Mouse (Mus musculus) intestine, embryonic 15.5 days (tissue): ENCODE results near the gene Hhat. TPM values are rescaled to one million over a fixed set of nuclear protein-coding genes. Genes with fewer than 3 reads are reported as not detected.
A peak's percentile ranks its signal among the peaks of the same experiment; 100 is the strongest.

Experiments
- ATAC-seq: fragments of 200-750 bp; cut with Nextera tagmentation; 2 replicates; pipeline ENCODE4 v1.8.0; 2017; ENCODE audit warnings: moderate TSS enrichment, moderate library complexity
- H3K27ac ChIP-seq: fragments of 300-500 bp; sonication (generic); 2 replicates; pipeline ENCODE4 v1.5.1; 2015; ENCODE audit warnings: mild to moderate bottlenecking, inconsistent platforms
- H3K27me3 ChIP-seq: fragments of 300-500 bp; sonication (generic); replicated peaks from 2 replicates; pipeline ENCODE4 v1.6.1; 2015; ENCODE audit warnings: inconsistent platforms
- H3K36me3 ChIP-seq: fragments of 300-500 bp; sonication (generic); 2 replicates; pipeline ENCODE4 v1.6.1; 2015; ENCODE audit warnings: inconsistent platforms
- H3K4me1 ChIP-seq: fragments of 300-500 bp; sonication (generic); replicated peaks from 2 replicates; pipeline ENCODE4 v1.6.1; 2015; ENCODE audit warnings: inconsistent platforms
- H3K4me2 ChIP-seq: fragments of 300-500 bp; sonication (generic); replicated peaks from 2 replicates; pipeline ENCODE4 v1.6.1; 2015; ENCODE audit warnings: mild to moderate bottlenecking, inconsistent platforms
- H3K4me3 ChIP-seq: fragments of 300-500 bp; sonication (generic); replicated peaks from 2 replicates; pipeline ENCODE4 v1.5.1; 2015; ENCODE audit warnings: inconsistent platforms
- H3K9ac ChIP-seq: fragments of 300-500 bp; sonication (generic); 2 replicates; pipeline ENCODE4 v1.6.1; 2015; ENCODE audit warnings: inconsistent platforms
- H3K9me3 ChIP-seq: fragments of 300-500 bp; sonication (generic); 2 replicates; pipeline ENCODE4 v1.6.1; 2016; ENCODE audit warnings: inconsistent platforms
- WGBS: fragments of 180-500 bp; shearing (Covaris S2); methylation state at CpG from one replicate; pipeline ENCODE4 v1.1.7; 2015; 5-methylcytosine and 5-hydroxymethylcytosine counted together
- polyA plus RNA-seq: library from polyadenylated mRNA; unstranded; fragments of >200 nt; fragmentation: Nextera tagmentation; extraction: Ambion mirVana; gene quantifications from 2 replicates; pipeline ENCODE4 v1.2.1, GENCODE M21; 2015

Hhat gene
- polyA plus RNA-seq, 1 experiment from 2014 or later: 9.7 TPM

DNA sequence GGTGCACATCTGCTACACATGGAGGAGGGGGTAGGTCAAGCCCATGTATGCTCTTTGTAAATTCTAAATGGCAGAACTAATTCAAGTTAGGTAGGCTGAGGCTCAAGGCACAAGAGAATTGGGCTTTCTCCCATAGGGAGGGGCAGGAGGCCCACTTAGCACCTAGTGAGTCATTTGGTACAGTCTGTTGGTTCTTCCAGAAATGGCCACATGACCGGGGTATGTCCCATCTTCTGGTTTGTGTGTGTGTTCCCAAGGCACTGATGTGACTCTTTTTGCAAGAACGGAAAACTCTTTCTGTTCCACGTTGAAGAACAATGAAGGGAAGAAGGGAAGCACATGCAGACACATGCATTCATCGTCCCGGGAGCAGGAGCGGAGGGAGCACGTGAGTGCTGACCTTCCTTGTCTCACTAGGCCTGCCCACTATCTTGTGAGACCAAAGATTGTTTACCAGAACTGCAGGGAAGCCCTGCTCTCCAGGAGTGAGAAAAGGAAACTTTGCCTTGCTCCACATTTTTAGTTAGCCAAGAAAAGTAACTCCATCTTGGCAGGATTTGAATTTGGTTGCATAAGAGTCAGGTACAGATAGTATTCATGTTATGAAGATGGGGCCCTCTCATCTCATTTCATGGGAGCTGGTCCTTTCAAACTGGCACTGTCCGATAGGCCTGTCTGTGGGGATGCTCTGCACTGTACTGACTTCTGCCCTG lies 290.8 kb downstream of the Hhat start:
- ATAC-seq: no peak
- Histone ChIP-seq H3K27me3 (no peaks in the 10 kb centered on the region), H3K9ac (no peak overlapping the region), H3K4me2 (no peak overlapping the region), H3K27ac (no peak overlapping the region), H3K4me3 (no peak overlapping the region), H3K9me3 (no peaks in the 10 kb centered on the region), H3K4me1 (no peaks in the 10 kb centered on the region; the same call in 1 of the 2 replicates), H3K36me3 (no peaks in the 10 kb centered on the region)
- 68% methylated on average over 8 of the region's 8 CpGs for WGBS

DNA sequence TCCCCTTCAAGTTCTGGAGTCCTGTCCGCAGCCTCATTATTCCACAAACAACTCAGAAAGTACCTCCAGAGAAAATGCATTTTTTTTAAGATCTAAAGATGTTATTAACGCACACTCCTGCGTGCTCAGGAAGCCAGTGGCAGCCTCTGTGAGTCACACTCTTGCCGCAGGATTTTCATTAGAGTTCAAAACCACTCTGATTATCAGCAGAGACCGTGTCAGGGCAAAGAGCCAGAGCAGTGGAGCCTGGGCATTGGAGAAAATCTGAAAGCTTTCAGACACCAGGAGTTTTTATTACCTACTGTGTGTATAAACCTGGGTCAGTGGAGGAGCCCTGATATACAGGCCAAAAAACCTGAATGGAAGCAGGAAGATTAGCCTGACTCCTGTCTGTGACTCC lies 292.8 kb downstream of the Hhat start:
- no peak for ATAC-seq
- Histone ChIP-seq H3K9me3 (no peaks in the 10 kb centered on the region), H3K4me1 (no peaks in the 10 kb centered on the region; the same call in 1 of the 2 replicates), H3K36me3 (no peaks in the 10 kb centered on the region), H3K9ac (no peak overlapping the region), H3K4me3 (no peak overlapping the region), H3K4me2 (no peak overlapping the region), H3K27me3 (no peaks in the 10 kb centered on the region), H3K27ac (no peak overlapping the region)
- WGBS: 57% methylated on average over 5 of the region's 5 CpGs

DNA sequence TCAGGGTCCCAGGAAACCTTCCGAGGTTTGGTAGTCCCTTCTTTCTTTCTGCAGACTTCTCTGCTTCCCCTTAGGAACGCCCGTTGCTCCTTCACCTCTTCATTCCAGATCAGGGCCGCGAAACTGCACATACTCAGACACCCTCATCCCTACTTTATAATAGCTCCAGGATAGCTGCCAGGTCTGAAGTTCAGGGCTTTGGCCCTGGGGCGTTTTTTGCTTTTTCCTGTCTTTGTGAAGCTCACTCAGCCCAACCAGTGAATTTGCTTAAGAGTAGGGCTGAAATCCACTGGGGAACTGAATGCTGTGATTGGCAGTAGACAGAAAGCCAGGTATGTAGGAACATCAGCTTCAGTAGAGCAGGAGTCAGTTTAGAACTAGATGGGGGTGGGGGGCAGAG lies 293.5 kb downstream of the Hhat start:
- 46% methylated on average over 6 of the region's 6 CpGs for WGBS
- Histone ChIP-seq H3K4me1 (no peaks in the 10 kb centered on the region; the same call in 1 of the 2 replicates), H3K9me3 (no peaks in the 10 kb centered on the region), H3K36me3 (no peaks in the 10 kb centered on the region), H3K9ac (no peak overlapping the region), H3K4me3 (no peak overlapping the region), H3K27me3 (no peaks in the 10 kb centered on the region), H3K4me2 (no peak overlapping the region), H3K27ac (no peak overlapping the region)
- no peak for ATAC-seq

DNA sequence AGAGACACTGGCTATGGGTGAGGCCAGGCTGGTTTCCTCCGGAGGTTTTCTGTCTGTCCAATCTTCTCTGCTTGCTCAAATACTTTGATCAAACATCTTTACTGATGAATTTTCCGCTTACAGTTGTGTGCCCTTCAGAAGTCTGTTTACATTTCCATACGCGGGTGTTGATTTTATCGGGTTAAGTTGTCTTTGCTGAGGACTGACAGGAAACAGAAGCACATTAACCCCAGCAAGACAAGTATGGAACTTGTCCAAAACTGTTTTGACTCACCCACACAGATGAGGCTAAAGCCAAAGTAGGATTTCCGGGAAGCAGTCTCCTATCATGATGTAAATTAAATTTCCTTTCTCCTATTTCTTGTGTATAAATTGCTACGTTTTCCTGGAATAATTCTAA lies 294.3 kb downstream of the Hhat start:
- no peaks in the 10 kb centered on the region for H3K9me3 ChIP-seq
- ATAC-seq: no peak
- no peak overlapping the region for H3K27ac ChIP-seq
- no peak overlapping the region for H3K9ac ChIP-seq
- H3K36me3 ChIP-seq: no peaks in the 10 kb centered on the region
- H3K27me3 ChIP-seq: no peaks in the 10 kb centered on the region
- H3K4me3 ChIP-seq: no peak overlapping the region
- H3K4me2 ChIP-seq: no peak overlapping the region
- 21% methylated on average over 7 of the region's 7 CpGs for WGBS
- no peaks in the 10 kb centered on the region; the same call in 1 of the 2 replicates for H3K4me1 ChIP-seq

DNA sequence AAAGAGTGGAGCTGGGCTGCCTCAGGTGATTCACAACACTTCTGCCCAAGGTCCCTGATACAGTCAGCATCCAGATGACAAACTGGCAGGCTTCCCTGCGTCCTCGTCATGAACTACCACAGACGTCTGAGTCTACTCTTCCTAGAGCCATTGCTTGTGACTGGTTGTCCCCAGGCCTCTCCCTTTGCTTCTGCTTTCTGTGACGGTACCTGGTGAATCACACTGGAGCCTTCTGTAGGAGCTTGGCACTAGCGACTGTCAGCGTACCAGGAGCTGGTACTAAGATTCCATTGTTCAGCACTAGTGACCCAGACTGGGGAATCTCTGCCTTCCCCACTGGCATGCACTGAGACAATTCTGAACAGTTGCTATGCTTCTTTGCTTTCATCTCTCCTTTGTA lies 297.9 kb downstream of the Hhat start:
- no peaks in the 10 kb centered on the region for H3K36me3 ChIP-seq
- no peaks in the 10 kb centered on the region for H3K9me3 ChIP-seq
- H3K4me2 ChIP-seq: no peak overlapping the region
- WGBS: 93% methylated on average over 6 of the region's 6 CpGs
- ATAC-seq: no peak
- no peak overlapping the region for H3K9ac ChIP-seq
- no peak overlapping the region for H3K4me3 ChIP-seq
- no peaks in the 10 kb centered on the region for H3K27me3 ChIP-seq
- no peak overlapping the region for H3K27ac ChIP-seq
- H3K4me1 ChIP-seq: no peaks in the 10 kb centered on the region; the same call in 1 of the 2 replicates

DNA sequence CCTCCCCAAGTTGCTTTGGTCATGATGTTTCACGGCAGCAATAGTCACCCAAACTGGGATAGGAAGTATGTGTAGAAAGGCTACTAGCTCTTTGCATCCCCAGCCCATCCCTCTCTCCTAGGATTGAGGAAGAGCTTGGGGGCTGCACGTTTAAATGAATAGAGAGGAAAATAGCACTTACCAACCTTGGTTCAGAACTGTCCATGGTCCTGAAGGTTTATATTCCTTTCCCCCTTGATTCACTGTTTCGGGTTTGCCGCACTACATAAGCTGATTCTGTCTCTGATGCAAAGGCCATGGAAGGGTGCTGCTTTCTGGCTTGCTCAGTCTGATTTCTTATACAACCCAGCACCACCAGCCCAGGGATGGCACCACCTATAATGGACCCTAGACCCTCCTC lies 298.7 kb downstream of the Hhat start:
- no peak overlapping the region for H3K9ac ChIP-seq
- H3K36me3 ChIP-seq: no peaks in the 10 kb centered on the region
- ATAC-seq: no peak
- no peaks in the 10 kb centered on the region for H3K9me3 ChIP-seq
- no peaks in the 10 kb centered on the region; the same call in 1 of the 2 replicates for H3K4me1 ChIP-seq
- no peak overlapping the region for H3K4me3 ChIP-seq
- no peak overlapping the region for H3K4me2 ChIP-seq
- 49% methylated on average over 4 of the region's 4 CpGs for WGBS
- H3K27me3 ChIP-seq: no peaks in the 10 kb centered on the region
- no peak overlapping the region for H3K27ac ChIP-seq

DNA sequence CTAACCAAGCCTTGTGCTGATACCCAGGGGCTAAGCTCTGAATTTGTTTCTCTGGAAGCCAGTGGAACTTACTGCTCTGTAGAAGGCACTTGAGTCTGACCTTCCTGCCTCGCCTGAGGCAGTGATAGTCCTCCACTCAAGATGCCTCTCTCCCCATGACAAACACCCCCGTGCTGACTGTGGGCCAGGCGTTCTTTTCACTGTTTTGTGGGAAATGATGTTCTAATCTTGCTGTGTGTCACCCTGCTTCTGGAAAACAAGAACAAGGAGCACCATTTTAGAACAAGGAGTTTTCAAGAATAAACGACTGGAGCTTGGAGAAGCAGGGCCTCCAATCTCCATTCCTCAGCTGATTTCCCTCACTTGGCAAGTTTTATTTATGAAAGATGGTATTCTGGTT lies 307.3 kb downstream of the Hhat start:
- Histone ChIP-seq H3K4me2 (no peak overlapping the region), H3K4me3 (no peak overlapping the region), H3K27ac (no peak overlapping the region), H3K9ac (no peak overlapping the region), H3K27me3 (no peaks in the 10 kb centered on the region), H3K4me1 (no peaks in the 10 kb centered on the region), H3K36me3 (no peaks in the 10 kb centered on the region), H3K9me3 (no peaks in the 10 kb centered on the region)
- no peak for ATAC-seq
- 73% methylated on average over 4 of the region's 4 CpGs for WGBS

DNA sequence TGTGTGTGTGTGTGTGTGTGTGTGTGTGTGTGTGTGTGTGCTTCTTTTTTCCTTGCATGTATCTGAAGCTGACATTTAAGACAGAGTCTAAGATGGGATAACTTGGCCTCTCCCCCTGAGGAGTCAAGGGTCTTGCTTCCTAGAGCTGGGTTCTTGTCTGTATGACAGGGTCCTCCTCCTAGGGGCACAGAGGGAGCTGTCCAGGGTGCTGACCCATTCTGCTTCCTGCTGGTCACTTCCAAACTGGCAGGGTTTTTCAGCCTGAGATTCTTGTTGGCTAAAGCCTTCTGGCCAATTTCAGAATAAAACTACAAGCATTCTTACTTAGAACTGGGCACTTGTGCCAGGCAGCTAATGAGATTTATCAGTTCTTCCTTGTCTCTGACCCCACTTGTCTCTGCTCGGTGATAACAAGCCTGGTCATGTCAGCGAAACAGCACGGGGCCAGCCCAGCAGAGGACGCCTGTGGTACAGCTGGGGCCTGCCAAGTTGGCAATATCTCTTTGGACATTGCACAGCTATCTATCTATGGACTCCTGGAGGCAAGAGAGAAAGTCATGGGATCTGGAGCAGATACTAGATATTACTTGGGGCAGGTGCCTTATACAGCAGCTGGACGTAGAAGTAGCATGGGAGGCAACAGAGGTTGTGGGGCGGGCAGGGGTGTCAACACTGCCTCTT lies 313.4 kb downstream of the Hhat start:
- peak; percentile 53; the same call in 1 of the 2 replicates for ATAC-seq
- Histone ChIP-seq H3K4me2 (no peak overlapping the region), H3K27me3 (no peaks in the 10 kb centered on the region), H3K4me3 (no peak overlapping the region), H3K9me3 (no peaks in the 10 kb centered on the region), H3K4me1 (peaks cover 8% of the 10 kb centered on the region; the same call in 1 of the 2 replicates), H3K36me3 (no peaks in the 10 kb centered on the region), H3K9ac (no peak overlapping the region), H3K27ac (no peak overlapping the region)
- 83% methylated on average over 6 of the region's 6 CpGs for WGBS

DNA sequence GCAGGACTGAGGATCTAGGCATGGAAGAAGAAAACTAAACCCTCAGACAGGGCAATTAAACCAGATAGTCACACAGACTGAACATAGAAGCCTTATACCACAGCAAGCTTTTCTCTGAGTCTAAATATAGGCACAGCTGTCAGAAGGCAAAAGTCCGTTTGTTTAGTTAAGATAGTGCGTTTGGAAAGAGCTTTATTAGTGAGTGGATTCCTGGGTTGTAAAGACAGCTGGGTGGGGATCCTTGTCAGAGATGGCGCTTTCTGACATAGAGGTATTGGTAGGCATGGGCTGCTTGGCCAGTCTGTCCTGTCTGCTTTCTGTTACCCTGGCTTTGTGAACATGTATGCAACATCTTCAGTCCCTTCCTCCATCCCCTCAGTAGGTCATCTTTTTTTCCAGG lies 314.0 kb downstream of the Hhat start:
- Histone ChIP-seq H3K4me1 (peaks cover 8% of the 10 kb centered on the region; the same call in 1 of the 2 replicates), H3K9me3 (no peaks in the 10 kb centered on the region), H3K27ac (no peak overlapping the region), H3K27me3 (no peaks in the 10 kb centered on the region), H3K4me2 (no peak overlapping the region), H3K4me3 (no peak overlapping the region), H3K9ac (no peak overlapping the region), H3K36me3 (no peaks in the 10 kb centered on the region)
- 33% methylated on average over 3 of the region's 3 CpGs for WGBS
- peak; percentile 39 for ATAC-seq

DNA sequence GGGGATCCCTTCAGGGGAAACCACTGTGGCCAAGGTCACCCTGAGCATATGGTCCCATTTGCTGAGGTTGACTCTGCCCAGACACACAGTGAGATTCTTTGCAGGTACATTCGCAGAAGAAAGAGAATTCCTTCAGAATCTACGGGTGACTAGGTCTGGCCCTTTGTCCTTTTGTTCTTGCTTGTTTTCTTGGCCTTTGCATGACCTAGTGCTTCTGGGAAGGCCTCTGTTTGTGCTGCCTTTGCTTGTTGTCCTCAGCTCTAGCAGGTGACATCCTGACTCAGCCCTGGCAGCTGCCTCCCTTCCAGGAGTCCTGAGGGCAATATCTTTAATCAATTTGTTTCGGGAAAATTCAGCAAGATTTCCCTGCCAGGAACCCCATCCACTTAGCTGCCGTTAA lies 316.0 kb downstream of the Hhat start:
- H3K9ac ChIP-seq: no peak overlapping the region
- 69% methylated on average over 4 of the region's 4 CpGs for WGBS
- no peak overlapping the region for H3K27ac ChIP-seq
- H3K4me2 ChIP-seq: no peak overlapping the region
- H3K9me3 ChIP-seq: no peaks in the 10 kb centered on the region
- no peaks in the 10 kb centered on the region for H3K27me3 ChIP-seq
- H3K4me1 ChIP-seq: peaks cover 8% of the 10 kb centered on the region; the same call in 1 of the 2 replicates
- no peak for ATAC-seq
- H3K36me3 ChIP-seq: no peaks in the 10 kb centered on the region
- H3K4me3 ChIP-seq: no peak overlapping the region

DNA sequence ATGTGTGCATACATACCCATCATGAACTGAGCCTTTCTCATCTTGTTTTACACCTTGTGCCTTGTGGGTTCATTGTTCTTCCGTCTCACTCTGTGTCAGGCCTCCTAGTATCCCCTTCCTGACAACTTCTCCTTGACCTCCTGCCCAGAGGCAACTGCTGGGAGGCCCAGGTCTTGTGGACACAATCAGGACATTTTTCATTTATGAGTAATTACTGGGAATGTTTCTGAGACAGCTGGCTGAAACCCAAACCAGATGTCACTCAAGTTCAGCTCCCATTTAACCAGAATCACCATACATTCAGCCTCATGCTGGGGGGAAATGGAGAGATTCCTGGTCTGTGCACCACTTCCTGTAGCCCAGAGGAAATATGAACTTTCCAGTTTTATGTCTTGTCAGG lies 316.5 kb downstream of the Hhat start:
- 46% methylated on average over 1 of the region's 1 CpGs for WGBS

DNA sequence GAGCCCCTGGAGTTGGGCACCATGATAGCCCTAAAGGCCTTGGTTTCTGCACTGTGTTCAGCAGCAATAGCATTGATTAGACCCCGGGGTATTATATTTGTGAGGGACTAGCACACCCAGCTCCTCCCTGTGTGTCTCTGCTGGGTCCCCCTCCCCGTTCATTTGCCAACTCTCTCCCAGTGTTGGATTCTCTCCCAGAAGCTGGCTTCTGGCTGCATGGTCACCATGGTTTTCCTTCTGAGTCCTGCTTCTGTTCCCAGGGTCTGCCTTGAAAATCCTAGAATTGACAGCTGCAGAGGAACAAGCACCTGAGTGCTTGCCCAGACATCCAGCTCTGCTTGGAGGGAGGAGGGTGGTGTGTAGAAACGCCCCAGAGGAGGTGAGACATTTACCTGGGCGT lies 319.3 kb downstream of the Hhat start:
- Histone ChIP-seq H3K27me3 (no peaks in the 10 kb centered on the region), H3K9me3 (no peaks in the 10 kb centered on the region), H3K9ac (no peak overlapping the region), H3K36me3 (no peaks in the 10 kb centered on the region), H3K27ac (no peak overlapping the region), H3K4me3 (no peak overlapping the region), H3K4me1 (no peaks in the 10 kb centered on the region), H3K4me2 (no peak overlapping the region)
- ATAC-seq: no peak
- WGBS: 74% methylated on average over 4 of the region's 4 CpGs

More for the DNA sequence above, 316.5 kb downstream of the Hhat start:
- no peaks in the 10 kb centered on the region for H3K9me3 ChIP-seq
- H3K27me3 ChIP-seq: no peaks in the 10 kb centered on the region
- peaks cover 8% of the 10 kb centered on the region; the same call in 1 of the 2 replicates for H3K4me1 ChIP-seq
- no peak overlapping the region for H3K9ac ChIP-seq
- no peak overlapping the region for H3K27ac ChIP-seq
- H3K4me3 ChIP-seq: no peak overlapping the region
- no peak for ATAC-seq
- no peak overlapping the region for H3K4me2 ChIP-seq
- no peaks in the 10 kb centered on the region for H3K36me3 ChIP-seq

DNA sequence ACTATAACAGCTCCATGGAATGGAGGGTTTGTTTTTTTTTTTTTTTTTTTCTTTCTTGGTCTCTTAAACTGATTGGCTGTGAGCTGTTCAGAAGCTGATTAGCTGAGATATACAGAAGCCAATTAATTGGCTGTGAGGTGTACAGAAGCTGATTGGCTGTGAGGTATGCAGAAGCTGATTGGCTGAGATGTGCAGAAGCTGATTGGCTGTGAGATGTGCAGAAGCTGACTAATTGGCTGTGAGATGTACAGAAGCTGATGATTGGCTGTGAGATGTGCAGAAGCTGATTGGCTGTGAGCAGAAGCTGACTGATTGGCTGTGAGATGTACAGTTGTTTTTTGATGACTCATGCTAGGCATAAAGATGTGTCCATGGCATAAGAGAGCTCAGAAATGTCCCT lies 320.6 kb downstream of the Hhat start:
- Histone ChIP-seq H3K9ac (no peak overlapping the region), H3K4me3 (no peak overlapping the region), H3K9me3 (no peaks in the 10 kb centered on the region), H3K4me1 (no peaks in the 10 kb centered on the region), H3K27ac (no peak overlapping the region), H3K27me3 (no peaks in the 10 kb centered on the region), H3K4me2 (no peak overlapping the region), H3K36me3 (no peaks in the 10 kb centered on the region)
- no peak for ATAC-seq
